Mouse (Mus musculus): Measurements from ENCODE around the gene Mad1l1.

GRCm38 (mm10) chr5:140150694-140151093 is 170.7 kb downstream of the Mad1l1 start:
- TF ChIP-seq CTCF (IDR thresholded peaks at IDR 0.05; ENCODE audit: low read depth, low read length): no peak
- no peak for TF ChIP-seq POLR2A (IDR thresholded peaks at IDR 0.05; ENCODE audit: extremely low read depth, insufficient read depth, low read length)

Measured in liver, adult 2 months (tissue).